Mouse (Mus musculus) splenic B cell, adult 2 months (primary cell): ENCODE results near the gene Uimc1.

Experiments
- DNase-seq: peaks from one replicate; pipeline ENCODE4 v3.0.0-alpha.2; 2011; ENCODE audit warnings: low read depth, low spot score
- H3K27me3 ChIP-seq: 2 replicates; pipeline ENCODE4 v1.6.1; 2012; ENCODE audit warnings: mild to moderate bottlenecking, low read length, moderate library complexity, mixed read lengths; ENCODE audit not compliant: control insufficient read depth, poor library complexity, insufficient read depth, severe bottlenecking
- H3K36me3 ChIP-seq: 2 replicates; pipeline ENCODE4 v1.6.1; 2012; ENCODE audit warnings: mild to moderate bottlenecking, low read length, moderate library complexity, mixed read lengths; ENCODE audit not compliant: control insufficient read depth, poor library complexity, insufficient read depth, severe bottlenecking

The Uimc1 gene

GRCm38 (mm10) chr13:54994576-54994975, 105.5 kb downstream of the Uimc1 start:
- no peaks in the 10 kb centered on the region for H3K36me3 ChIP-seq
- no peak for DNase-seq
- no peaks in the 10 kb centered on the region for H3K27me3 ChIP-seq

GRCm38 (mm10) chr13:54992215-54992614, 107.9 kb downstream of the Uimc1 start:
- no peak for DNase-seq
- Histone ChIP-seq H3K27me3 (no peaks in the 10 kb centered on the region), H3K36me3 (no peaks in the 10 kb centered on the region)

GRCm38 (mm10) chr13:54988181-54988760, 111.8 kb downstream of the Uimc1 start:
- DNase-seq, result no peak
- Histone ChIP-seq H3K27me3 (no peaks in the 10 kb centered on the region), H3K36me3 (no peaks in the 10 kb centered on the region)

- H3K36me3 ChIP-seq, result no peaks in the 10 kb centered on the region
- H3K27me3 ChIP-seq, result no peaks in the 10 kb centered on the region
- no peak for DNase-seq
Observed at GRCm38 (mm10) chr13:54987405-54987804, 112.7 kb downstream of the Uimc1 start.

GRCm38 (mm10) chr13:54983614-54984013, 116.5 kb downstream of the Uimc1 start:
- Histone ChIP-seq H3K27me3 (no peaks in the 10 kb centered on the region), H3K36me3 (no peaks in the 10 kb centered on the region)
- peak; percentile 12 for DNase-seq

GRCm38 (mm10) chr13:54983001-54983400, 117.1 kb downstream of the Uimc1 start:
- DNase-seq, result no peak
- H3K36me3 ChIP-seq, result no peaks in the 10 kb centered on the region
- H3K27me3 ChIP-seq, result no peaks in the 10 kb centered on the region

- no peaks in the 10 kb centered on the region for H3K36me3 ChIP-seq
- no peaks in the 10 kb centered on the region for H3K27me3 ChIP-seq
- no peak for DNase-seq
Observed at GRCm38 (mm10) chr13:54980957-54981356, 119.1 kb downstream of the Uimc1 start.

GRCm38 (mm10) chr13:54978804-54979203, 121.3 kb downstream of the Uimc1 start:
- Histone ChIP-seq H3K36me3 (no peaks in the 10 kb centered on the region), H3K27me3 (no peaks in the 10 kb centered on the region)
- DNase-seq, result no peak
